Mouse (Mus musculus) lung, adult 2 months (tissue): ENCODE results near the gene Pip5k1b. TPM values are rescaled to one million over a fixed set of nuclear protein-coding genes. Genes with fewer than 3 reads are reported as not detected.

Experiments
- DNase-seq: peaks from one replicate; pipeline ENCODE4 v3.0.0; 2022
- H3K4me1 ChIP-seq: fragments of 200-500 bp; 2 replicates; pipeline ENCODE4 v1.6.1; 2011; ENCODE audit warnings: low read length; ENCODE audit not compliant: control insufficient read depth, insufficient read depth
- H3K4me3 ChIP-seq: fragments of 200-500 bp; replicated peaks from 2 replicates; pipeline ENCODE3; 2011; ENCODE audit warnings: low read depth, mild to moderate bottlenecking, control low read depth, low read length; ENCODE audit errors: extremely low read depth
- CTCF ChIP-seq: fragments of 200-500 bp; IDR thresholded peaks from 2 replicates; pipeline ENCODE4 v1.5.1; 2011; ENCODE audit warnings: mild to moderate bottlenecking, low read length, control low read depth; ENCODE audit not compliant: insufficient read depth
- POLR2A ChIP-seq: fragments of 200-500 bp; IDR thresholded peaks from 2 replicates; pipeline ENCODE4 v1.6.1; 2011; ENCODE audit warnings: low read depth, mild to moderate bottlenecking, control low read depth, low read length, borderline replicate concordance; ENCODE audit errors: extremely low read depth
- WGBS: fragments of 180-500 bp; shearing (Covaris S2); methylation state at CpG from one replicate; pipeline ENCODE4 v1.1.7; 2018; 5-methylcytosine and 5-hydroxymethylcytosine counted together
- polyA plus RNA-seq: library from polyadenylated mRNA; depleted of rRNA; stranded (reverse); fragments of >200 nt; gene quantifications from 2 replicates; pipeline ENCODE4 v1.2.3, GENCODE M21; 2012

Pip5k1b gene
- polyA plus RNA-seq, 1 experiment = 8.7 TPM

DNA sequence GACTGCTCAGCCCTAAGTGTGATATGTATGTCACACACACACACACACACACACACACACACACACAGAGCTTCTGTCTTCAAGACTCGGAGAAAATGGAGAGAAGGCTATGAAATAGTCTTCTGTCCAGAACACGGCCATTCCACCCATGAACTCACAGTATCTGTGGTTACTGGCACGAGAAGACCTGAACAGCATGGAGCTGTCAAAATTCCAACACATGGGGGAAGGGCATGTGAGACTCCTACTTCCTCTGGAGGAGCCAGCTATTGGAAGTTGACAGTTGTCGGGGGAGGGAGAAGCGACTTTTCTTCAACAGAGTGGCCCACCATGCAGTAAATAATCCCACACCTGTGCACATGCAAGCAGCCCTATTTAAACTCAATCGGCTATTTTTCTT is 121.4 kb downstream of the Pip5k1b start:
- Histone ChIP-seq H3K4me1 (no peaks in the 10 kb centered on the region), H3K4me3 (no peak overlapping the region)
- 62% methylated on average over 6 of the region's 6 CpGs for WGBS
- TF ChIP-seq POLR2A (no peak), CTCF (no peak)
- no peak for DNase-seq

DNA sequence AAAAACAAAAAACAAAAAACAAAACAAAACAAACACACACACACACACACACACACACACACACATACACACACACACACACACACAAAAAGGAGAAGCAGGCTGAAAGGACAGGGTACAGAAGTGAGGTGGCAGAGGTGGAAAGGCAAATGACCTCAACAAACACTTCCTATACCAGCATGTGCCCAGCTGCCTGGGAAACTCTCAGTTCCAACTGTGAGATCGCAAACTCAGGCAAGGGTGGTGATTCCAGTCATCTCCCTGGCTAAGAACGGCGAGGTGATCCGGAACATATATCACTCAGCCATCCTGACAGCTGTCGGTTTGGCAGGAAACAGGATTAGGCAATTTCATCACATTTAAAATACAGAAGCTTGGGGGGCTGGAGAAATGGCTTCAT is 123.2 kb downstream of the Pip5k1b start:
- DNase-seq = no peak
- Histone ChIP-seq H3K4me3 (no peak overlapping the region), H3K4me1 (no peaks in the 10 kb centered on the region)
- 61% methylated on average over 5 of the region's 5 CpGs for WGBS
- no peak for TF ChIP-seq CTCF
- TF ChIP-seq POLR2A = no peak

DNA sequence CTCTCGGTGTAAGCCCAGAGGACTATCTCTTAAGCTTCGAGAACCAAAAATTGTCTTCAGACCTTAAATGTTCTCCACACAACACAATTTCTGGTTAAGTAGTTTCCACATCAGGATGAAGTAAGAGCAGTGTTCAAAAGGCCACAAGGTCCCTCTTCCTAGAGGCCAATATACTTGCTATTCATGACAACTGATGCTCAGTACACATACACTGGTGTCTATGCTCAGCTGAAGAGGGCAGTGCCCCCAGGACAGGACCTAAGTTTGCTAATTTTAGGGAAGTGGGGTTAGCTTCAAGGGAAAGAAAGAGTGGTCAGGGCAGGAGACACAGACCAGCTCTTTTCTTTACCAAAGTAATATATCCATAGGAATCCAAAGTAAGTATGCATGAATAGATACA is 124.3 kb downstream of the Pip5k1b start:
- Histone ChIP-seq H3K4me3 (no peak overlapping the region), H3K4me1 (no peaks in the 10 kb centered on the region)
- DNase-seq = no peak
- 81% methylated on average over 2 of the region's 2 CpGs for WGBS
- no peak for TF ChIP-seq CTCF
- no peak for TF ChIP-seq POLR2A

DNA sequence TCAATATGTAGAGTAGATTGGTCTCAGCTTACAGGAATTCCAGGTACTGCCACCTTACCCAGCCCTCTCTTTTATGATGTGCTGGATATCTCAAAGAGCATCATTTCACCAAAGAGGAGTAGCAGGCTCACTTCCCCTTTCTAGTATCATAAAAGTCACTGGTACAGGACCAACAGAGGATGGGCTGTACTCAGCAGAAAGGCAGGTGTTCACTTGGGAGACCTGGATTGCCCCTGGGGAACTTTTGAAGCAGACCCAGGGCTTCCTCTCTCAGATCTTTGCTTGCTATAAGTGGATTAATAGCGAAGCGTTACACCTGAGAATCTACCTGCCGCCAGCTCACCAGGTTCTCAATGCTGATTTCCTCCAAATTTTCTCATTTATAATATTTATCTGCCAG is 127.7 kb downstream of the Pip5k1b start:
- DNase-seq = no peak
- WGBS = 94% methylated on average over 3 of the region's 3 CpGs
- H3K4me3 ChIP-seq = no peak overlapping the region
- TF ChIP-seq CTCF (no peak), POLR2A (no peak)
- H3K4me1 ChIP-seq = no peaks in the 10 kb centered on the region

DNA sequence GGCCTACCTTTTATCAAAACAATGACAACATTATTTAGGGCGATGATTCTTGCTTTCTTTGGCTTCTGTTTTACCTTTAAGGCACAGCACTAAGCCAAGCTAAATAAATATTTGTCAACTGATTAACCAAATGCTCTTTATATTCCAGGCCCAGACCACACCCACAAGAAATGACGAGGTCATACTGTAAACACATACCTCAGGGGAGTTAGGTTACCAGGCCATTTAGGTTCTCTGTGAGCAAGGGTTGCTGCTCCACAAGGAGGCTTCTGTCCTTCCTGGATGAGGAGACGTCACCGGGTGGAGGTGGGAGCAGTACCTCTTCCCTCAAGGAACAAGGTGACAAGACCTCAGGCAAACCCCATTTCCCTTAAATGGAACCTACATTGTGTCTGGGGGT is 128.4 kb downstream of the Pip5k1b start:
- H3K4me1 ChIP-seq = no peaks in the 10 kb centered on the region
- H3K4me3 ChIP-seq = no peak overlapping the region
- 51% methylated on average over 4 of the region's 4 CpGs for WGBS
- no peak for TF ChIP-seq POLR2A
- no peak for TF ChIP-seq CTCF
- no peak for DNase-seq

DNA sequence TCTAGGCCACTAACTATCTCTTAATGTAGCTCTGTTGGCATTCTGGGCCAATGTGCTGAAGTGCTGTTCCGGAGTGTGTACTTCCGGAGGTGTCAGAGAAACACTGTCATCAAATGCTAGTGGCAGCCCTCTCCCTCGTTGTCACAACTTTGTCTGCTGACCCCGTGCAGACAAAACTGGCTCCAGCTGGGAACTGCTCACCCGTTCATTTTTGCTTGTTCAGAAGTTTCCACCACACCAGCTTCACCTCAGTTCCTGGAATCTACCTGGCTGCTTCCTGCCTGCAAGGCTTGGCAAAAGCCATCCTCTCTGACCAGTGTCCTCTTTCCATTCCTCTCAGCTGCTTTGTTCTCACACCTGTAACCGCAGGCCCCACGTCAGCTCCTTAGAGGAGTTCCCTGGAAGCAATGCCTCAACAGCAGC is 128.9 kb downstream of the Pip5k1b start:
- DNase-seq = no peak
- no peaks in the 10 kb centered on the region for H3K4me1 ChIP-seq
- H3K4me3 ChIP-seq = no peak overlapping the region
- WGBS = 61% methylated on average over 7 of the region's 7 CpGs
- no peak for TF ChIP-seq CTCF

DNA sequence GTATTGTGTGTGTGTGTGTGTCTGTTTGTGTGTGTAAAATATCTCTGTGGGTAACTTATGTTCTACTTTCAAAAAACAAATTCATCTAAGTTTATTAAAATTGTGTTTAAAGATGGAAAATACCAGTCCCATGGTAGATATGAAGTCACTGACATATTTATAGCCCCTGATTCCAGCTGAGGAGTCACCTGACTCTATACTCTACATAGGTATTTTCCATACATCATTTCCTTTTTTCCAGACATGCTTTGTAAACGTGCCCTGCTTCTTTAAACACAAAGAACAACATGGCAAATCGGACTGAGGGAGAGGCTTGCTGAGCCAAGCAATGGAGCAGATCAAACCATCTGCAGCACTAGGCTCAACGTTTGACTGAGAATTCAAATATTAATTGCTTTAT is 137.6 kb downstream of the Pip5k1b start:
- no peaks in the 10 kb centered on the region for H3K4me1 ChIP-seq
- 40% methylated on average over 3 of the region's 3 CpGs for WGBS
- H3K4me3 ChIP-seq = no peak overlapping the region
- TF ChIP-seq POLR2A (no peak), CTCF (no peak)
- DNase-seq = no peak

DNA sequence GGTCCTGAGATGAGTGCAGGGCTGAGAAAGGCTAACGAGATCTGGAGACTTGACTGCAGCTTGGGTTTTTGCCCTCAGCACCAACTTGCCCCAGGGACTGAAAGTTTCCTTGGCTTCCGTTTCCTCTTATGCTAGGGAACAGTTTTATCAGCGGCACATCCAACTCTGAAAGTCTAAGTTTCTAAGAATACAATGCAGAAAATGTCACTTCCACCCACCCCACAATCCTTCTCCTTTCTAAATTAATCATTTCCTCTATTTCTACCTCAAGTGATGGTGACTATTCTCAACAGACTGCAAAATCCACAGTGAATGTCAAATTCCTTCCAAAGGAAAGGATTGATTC is 138.0 kb downstream of the Pip5k1b start:
- 64% methylated on average over 3 of the region's 3 CpGs for WGBS
- Histone ChIP-seq H3K4me3 (no peak overlapping the region), H3K4me1 (no peaks in the 10 kb centered on the region)
- TF ChIP-seq POLR2A (no peak), CTCF (no peak)
- no peak for DNase-seq

DNA sequence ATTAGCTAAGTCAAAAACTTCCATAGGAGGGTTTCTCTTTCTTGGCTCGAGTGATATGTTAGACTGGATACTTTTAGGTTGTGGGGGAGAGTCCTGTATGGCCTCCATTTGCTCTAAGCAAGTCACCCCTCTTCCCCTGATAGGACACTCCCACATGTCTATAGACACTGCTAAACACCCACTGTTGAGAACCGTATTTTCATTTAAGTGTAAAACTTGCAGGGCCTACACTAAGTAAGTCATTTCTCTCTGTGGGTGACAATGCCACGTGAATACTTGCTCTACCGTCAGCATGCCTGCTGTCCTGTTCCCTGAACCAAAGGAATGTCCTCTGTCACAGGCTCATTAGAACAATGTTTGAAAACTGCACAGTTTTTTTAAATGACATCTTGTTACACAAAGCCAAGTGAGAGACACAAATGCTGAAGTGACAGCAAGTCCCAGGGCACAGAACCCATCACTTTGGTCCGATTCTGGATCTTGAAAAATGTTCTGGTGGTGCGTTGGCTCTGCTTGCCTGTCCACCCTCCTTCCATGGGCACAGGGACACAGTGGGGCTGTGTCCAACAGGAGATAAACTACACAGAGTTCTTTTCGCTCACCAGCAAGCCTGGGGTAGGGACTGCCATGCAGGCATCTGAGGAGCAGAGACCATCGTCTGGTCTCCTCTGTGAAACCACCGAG is 138.6 kb downstream of the Pip5k1b start:
- H3K4me1 ChIP-seq = no peaks in the 10 kb centered on the region
- TF ChIP-seq POLR2A (no peak), CTCF (no peak)
- 80% methylated on average over 9 of the region's 9 CpGs for whole genome bisulfite sequencing
- DNase-seq = no peak
- no peak overlapping the region for H3K4me3 ChIP-seq

DNA sequence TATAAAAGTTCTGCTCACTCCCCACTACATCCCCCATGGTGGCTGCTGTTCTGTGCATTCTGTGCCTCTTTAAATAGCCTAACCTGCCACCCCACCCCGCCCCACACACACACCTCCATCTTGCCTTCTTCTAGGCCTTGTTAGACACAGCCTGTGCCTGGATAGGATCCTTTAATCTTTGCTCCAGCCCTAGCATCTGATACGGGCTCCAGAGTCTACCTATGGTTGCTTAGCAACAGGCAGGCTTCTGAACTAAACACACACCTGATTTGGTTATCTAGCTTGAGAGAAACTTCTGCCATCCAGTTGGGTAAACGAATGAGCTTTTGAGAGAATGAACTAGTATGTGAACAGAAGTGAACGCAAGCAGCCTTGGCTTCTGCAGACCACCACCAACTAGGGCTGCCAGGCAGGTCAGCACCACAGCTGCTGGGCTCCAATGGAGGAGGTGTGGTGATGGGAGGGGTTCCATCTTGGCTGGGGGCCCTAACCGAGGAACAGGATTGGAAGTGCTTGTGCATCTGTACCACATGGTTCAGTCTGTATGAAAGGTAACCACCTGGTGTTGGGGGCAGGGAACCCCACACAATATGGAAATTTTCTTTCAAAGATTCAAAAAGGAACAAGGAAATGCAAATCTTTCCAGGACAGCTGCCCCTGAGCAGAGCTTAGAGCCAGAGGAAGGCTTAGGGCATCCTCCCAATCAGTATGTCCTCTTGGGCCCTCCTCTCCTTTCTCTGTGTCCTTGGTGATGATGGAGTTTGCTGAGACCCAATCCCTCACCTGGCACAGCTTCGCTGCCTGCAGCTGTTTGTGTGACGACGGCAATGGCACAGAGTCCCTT is 139.7 kb downstream of the Pip5k1b start:
- no peaks in the 10 kb centered on the region for H3K4me1 ChIP-seq
- TF ChIP-seq POLR2A = no peak
- no peak for TF ChIP-seq CTCF
- no peak for DNase-seq
- WGBS = 62% methylated on average over 8 of the region's 8 CpGs
- no peak overlapping the region for H3K4me3 ChIP-seq
